Mouse (Mus musculus) liver, embryonic 14.5 days (tissue): ENCODE data around the gene Zfp574.

Source experiments
- CTCF ChIP-seq: IDR thresholded peaks from 2 replicates; pipeline ENCODE4 v1.5.1; 2016; ENCODE audit warnings: antibody characterized with exemption, low read depth, control low read depth
- EP300 ChIP-seq: IDR thresholded peaks from 2 replicates; pipeline ENCODE4 v1.6.1; 2016; ENCODE audit warnings: antibody characterized with exemption, low read depth

DNA sequence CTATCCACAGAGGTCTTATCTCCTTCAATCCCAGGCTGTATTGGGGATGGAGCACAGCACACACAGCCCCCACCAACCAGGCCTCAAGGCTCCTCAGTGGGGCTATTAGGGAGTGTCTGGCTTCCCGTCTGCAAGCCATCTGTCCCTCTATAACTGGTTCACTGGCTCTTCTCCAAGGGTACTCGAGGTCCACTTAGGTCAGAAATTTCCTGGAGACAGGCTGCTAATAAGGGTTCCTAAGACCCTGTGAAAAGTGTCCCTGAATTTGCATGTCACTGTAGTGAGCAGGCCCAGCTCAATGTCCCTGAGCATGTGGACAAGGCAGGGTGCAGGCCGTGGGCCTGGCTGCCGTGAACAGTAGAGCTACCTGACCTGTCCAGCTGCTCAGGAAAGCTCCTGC, 15.4 kb upstream of the Zfp574 start:
- TF ChIP-seq CTCF: no peak
- TF ChIP-seq EP300: no peak
